Mouse (Mus musculus) erythroblast, embryonic 14.5 days (primary cell): ENCODE data around the gene Src. TPM values are rescaled to one million over a fixed set of nuclear protein-coding genes. Genes with fewer than 3 reads are reported as not detected.
"Not testable (repeated sequence)": the region's sequence is repeated elsewhere in the genome, so short reads cannot be mapped to it uniquely, and the experiment has no call there.

Experiments used
- H3K27me3 ChIP-seq: 2 replicates; pipeline ENCODE4 v1.6.1; 2012; ENCODE audit warnings: inconsistent platforms; ENCODE audit not compliant: control insufficient read depth
- H3K36me3 ChIP-seq: 2 replicates; pipeline ENCODE4 v1.6.1; 2012; ENCODE audit warnings: mild to moderate bottlenecking, inconsistent platforms; ENCODE audit not compliant: control insufficient read depth
- H3K4me1 ChIP-seq: 2 replicates; pipeline ENCODE4 v1.6.1; 2012; ENCODE audit warnings: inconsistent platforms; ENCODE audit not compliant: control insufficient read depth
- H3K4me3 ChIP-seq: replicated peaks from 2 replicates; pipeline ENCODE3; 2012; ENCODE audit warnings: moderate library complexity, mild to moderate bottlenecking, inconsistent platforms
- H3K9me3 ChIP-seq: 2 replicates; pipeline ENCODE4 v1.6.1; 2012; ENCODE audit warnings: low read length, inconsistent platforms, mixed read lengths; ENCODE audit not compliant: control insufficient read depth
- GATA1 ChIP-seq: IDR thresholded peaks from 2 replicates; pipeline ENCODE4 v1.6.1; 2012; ENCODE audit warnings: low read length, inconsistent platforms, mixed read lengths
- TAL1 ChIP-seq: IDR thresholded peaks from 3 replicates; pipeline ENCODE4 v1.6.1; 2012; ENCODE audit warnings: low read length, inconsistent platforms, mixed read lengths
- polyA plus RNA-seq: library from polyadenylated mRNA; stranded (reverse); fragments of >175 nt; gene quantifications from 2 replicates; pipeline ENCODE4 v1.2.3, GENCODE M21; 2012

Src gene
- 0.08 and 0.09 TPM in 2 replicates for polyA plus RNA-seq

- H3K4me1 ChIP-seq, result no peaks in the 10 kb centered on the region
Observed at GRCm38 (mm10) chr2:157418206-157418605, at the start of gene Src. Gene Src, plus strand, starts transcription at chr2:157418444.

GRCm38 (mm10) chr2:157371696-157372095 lies 46.5 kb upstream of the Src start:
- Histone ChIP-seq H3K27me3 (no peaks in the 10 kb centered on the region), H3K4me3 (no peak overlapping the region), H3K36me3 (peaks cover 24% of the 10 kb centered on the region), H3K9me3 (no peaks in the 10 kb centered on the region), H3K4me1 (peaks cover 21% of the 10 kb centered on the region)
- TF ChIP-seq TAL1, result no peak
- no peak for TF ChIP-seq GATA1

More at GRCm38 (mm10) chr2:157418206-157418605, at the start of gene Src:
- no peak within 1 kb of the TSS for H3K4me3 ChIP-seq
- H3K27me3 ChIP-seq, result peaks cover 7% of the 10 kb centered on the region
- H3K9me3 ChIP-seq, result no peaks in the 10 kb centered on the region
- no peaks in the 10 kb centered on the region for H3K36me3 ChIP-seq
- no peak for TF ChIP-seq GATA1
- no peak for TF ChIP-seq TAL1

GRCm38 (mm10) chr2:157373681-157374080 lies 44.6 kb upstream of the Src start:
- peaks cover 24% of the 10 kb centered on the region for H3K36me3 ChIP-seq
- TF ChIP-seq GATA1, result no peak
- TF ChIP-seq TAL1, result no peak
- H3K9me3 ChIP-seq, result no peaks in the 10 kb centered on the region
- no peaks in the 10 kb centered on the region for H3K27me3 ChIP-seq
- H3K4me3 ChIP-seq, result no peak overlapping the region
- H3K4me1 ChIP-seq, result peaks cover 7% of the 10 kb centered on the region

DNA sequence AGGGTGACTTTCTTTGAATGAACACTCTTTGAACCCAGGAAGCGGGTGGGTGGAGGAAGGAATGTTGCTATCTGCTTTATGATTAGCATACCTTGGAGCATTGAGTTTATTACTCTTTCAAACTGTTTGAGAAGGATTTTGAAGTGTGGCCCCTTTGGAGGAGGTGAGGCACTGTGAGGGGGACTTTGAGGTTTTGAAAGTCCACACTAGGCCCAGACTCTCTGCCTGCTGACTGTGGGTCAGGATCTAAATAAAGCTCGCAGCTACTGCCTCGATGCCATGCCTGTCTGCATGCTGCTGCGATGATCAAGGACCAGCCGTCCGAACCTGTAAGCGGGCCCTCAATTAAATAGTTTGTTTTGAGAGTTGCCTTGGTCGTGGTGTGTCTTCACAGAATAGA lies 43.2 kb upstream of the Src start:
- no peaks in the 10 kb centered on the region for H3K27me3 ChIP-seq
- no peak for TF ChIP-seq TAL1
- no peak for TF ChIP-seq GATA1
- H3K4me3 ChIP-seq, result no peak overlapping the region
- peaks cover 3% of the 10 kb centered on the region for H3K4me1 ChIP-seq
- no peaks in the 10 kb centered on the region for H3K9me3 ChIP-seq
- H3K36me3 ChIP-seq, result peaks cover 27% of the 10 kb centered on the region

DNA sequence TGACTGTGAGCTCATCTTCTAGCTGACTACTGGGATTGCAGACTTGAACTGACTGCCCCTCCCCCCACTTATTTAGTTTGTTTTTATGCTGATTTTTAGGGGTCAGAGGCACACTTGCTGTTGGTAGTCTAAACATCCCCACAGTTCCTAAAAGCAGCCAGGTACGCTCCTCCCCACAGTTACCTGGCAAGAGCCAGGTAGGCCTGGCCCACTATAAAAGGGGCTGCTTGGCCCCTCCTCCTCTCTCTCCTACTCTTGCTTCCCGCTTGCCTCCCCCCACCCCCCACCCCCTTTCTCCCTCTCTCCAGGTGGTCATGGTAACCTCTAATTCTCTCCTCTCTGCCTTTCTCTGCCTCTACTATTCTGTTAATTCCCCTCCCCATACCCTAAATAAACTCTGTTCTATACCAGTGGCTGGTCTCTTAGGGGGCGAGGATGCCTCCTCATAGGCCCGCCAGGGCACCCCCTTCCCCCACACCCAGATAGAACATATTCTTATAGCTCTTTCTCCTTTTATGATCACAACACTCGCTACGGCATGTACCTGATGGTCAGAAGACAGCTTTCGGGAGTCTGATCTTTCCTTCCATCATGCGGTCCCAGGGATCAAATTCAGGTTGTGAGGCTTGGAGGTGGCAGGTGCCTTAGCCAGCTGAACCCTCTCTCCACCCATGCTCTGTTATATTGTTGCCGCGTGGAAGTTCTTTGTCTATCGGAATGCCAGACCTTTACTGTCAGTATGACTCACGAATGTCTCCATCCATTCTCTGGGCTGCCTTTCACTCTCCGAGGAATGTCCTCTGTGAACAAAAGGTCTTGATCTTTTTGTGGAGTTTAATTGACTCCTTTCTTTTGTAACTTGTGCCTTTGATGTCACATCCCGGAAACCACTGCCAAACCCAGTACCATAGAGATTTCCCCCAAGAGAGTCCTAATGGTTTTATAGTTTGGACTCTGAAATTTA lies 42.2 kb upstream of the Src start:
- Histone ChIP-seq H3K9me3 (no peaks in the 10 kb centered on the region), H3K4me3 (no peak overlapping the region), H3K36me3 (peaks cover 26% of the 10 kb centered on the region), H3K27me3 (no peaks in the 10 kb centered on the region), H3K4me1 (peaks cover 3% of the 10 kb centered on the region; the same call in 1 of the 2 replicates)
- TF ChIP-seq TAL1 (no peak), GATA1 (no peak)

DNA sequence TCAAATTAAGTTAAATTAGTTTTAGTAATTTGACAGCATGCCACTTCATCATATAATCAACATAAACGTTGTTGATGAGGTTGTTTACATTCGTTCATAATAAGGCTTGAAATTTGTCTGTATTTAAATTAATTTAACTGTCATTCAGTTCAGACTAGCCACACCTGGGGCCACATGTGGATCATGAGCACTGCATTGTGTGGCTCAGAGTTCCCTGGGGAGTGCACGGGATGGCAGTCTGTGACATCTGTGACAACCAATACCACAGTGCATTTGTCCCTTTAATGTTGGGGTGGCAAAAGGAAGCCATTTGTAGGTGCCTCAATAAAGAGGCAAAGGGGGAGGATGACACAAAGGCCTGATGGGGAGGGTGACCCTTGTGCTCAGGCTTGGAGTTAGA lies 41.2 kb upstream of the Src start:
- no peak overlapping the region for H3K4me3 ChIP-seq
- H3K27me3 ChIP-seq, result no peaks in the 10 kb centered on the region
- peaks cover 32% of the 10 kb centered on the region for H3K36me3 ChIP-seq

DNA sequence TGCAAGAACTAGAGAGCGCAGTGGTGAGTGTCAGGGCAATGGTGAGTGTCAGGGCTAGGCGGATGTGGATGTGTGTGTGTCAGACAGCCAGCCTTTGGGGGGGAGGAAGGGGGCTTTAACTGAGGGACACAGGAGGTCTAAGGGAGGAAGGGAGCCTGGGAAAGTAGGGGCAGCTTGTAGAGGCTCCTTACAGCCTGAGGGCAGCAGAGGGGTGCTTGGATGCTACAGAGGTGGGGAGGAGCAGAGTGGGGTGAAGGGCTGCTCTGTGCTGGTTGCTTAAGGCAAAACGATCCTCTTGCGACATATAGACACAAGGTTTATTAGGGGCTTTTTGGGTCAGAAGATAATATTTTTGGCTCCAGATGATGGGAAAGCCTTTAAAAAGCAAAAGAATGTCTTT lies 33.4 kb upstream of the Src start:
- Histone ChIP-seq H3K36me3 (peaks cover 39% of the 10 kb centered on the region), H3K9me3 (no peaks in the 10 kb centered on the region), H3K27me3 (no peaks in the 10 kb centered on the region), H3K4me1 (no peaks in the 10 kb centered on the region; the same call in 1 of the 2 replicates), H3K4me3 (no peak overlapping the region)
- TF ChIP-seq GATA1, result no peak
- no peak for TF ChIP-seq TAL1

More for the DNA sequence above, 41.2 kb upstream of the Src start:
- H3K9me3 ChIP-seq, result no peaks in the 10 kb centered on the region
- H3K4me1 ChIP-seq, result peaks cover 3% of the 10 kb centered on the region; the same call in 1 of the 2 replicates
- TF ChIP-seq TAL1, result no peak
- TF ChIP-seq GATA1, result no peak

GRCm38 (mm10) chr2:157388901-157389590 lies 29.2 kb upstream of the Src start:
- not testable (repeated sequence) for H3K27me3 ChIP-seq, H3K9me3 ChIP-seq, H3K4me1 ChIP-seq, H3K4me3 ChIP-seq
- peaks cover 37% of the 10 kb centered on the region for H3K36me3 ChIP-seq

DNA sequence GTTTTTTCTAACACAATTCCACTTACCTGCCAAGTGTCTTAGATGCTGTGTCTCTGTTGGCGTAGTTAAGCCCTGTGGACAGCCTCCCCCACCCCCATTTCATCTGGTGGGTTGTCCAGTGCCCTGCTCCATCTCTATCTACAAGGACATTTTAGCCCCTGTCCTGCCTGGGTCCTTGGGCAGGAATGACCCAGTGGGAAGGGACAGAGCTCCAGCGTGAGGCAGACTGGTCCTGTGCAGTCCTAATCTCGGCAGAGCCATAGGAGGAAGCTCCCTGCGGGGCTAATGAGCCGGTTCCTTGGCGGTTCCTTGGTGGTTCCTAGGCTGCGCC lies 28.7 kb upstream of the Src start:
- Histone ChIP-seq H3K9me3 (no peaks in the 10 kb centered on the region), H3K4me3 (no peak overlapping the region), H3K27me3 (no peaks in the 10 kb centered on the region), H3K4me1 (no peaks in the 10 kb centered on the region; the same call in 1 of the 2 replicates), H3K36me3 (peaks cover 37% of the 10 kb centered on the region)
- TF ChIP-seq GATA1 (no peak), TAL1 (no peak)
